Mouse (Mus musculus) central nervous system, embryonic 14 days (tissue): ENCODE results near the gene Anapc13. TPM values are rescaled to one million over a fixed set of nuclear protein-coding genes. Genes with fewer than 3 reads are reported as not detected.

Source experiments
- polyA plus RNA-seq: library from polyadenylated mRNA; depleted of rRNA; stranded (reverse); fragments of >200 nt; gene quantifications from 2 replicates; pipeline ENCODE4 v1.2.3, GENCODE M21; 2012; rRNA removed

The Anapc13 gene
- polyA plus RNA-seq, result 209 and 254 TPM in 2 replicates

GRCm38 (mm10) chr9:102625983-102626838 lies at the start of gene Anapc13, which contains the start of gene Cep63:
Gene Anapc13 (plus strand): TSS chr9:102626296.
Gene Cep63 (minus strand): TSS chr9:102626534.

Other genes with a start within 250 kb of the Anapc13 start
- 0.77 and 1.3 TPM in 2 replicates for gene Ky, start 120.5 kb upstream of the Anapc13 start, polyA plus RNA-seq
- 31.1 and 31.3 TPM in 2 replicates for gene Cep63, start 238 bp downstream of the Anapc13 start, polyA plus RNA-seq
- 51.7 and 58.5 TPM in 2 replicates for gene Amotl2, start 90.4 kb downstream of the Anapc13 start, polyA plus RNA-seq
- gene Ryk, start 208.6 kb downstream of the Anapc13 start, polyA plus RNA-seq, result 51.5 and 52.5 TPM in 2 replicates